Mouse (Mus musculus) forebrain, embryonic 10.5 days (tissue): ENCODE data around the gene Ctrc. TPM values are rescaled to one million over a fixed set of nuclear protein-coding genes. Genes with fewer than 3 reads are reported as not detected.
"Not testable (repeated sequence)": the region's sequence is repeated elsewhere in the genome, so short reads cannot be mapped to it uniquely, and the experiment has no call there.

ENCODE experiments used
- DNase-seq: peaks from one replicate; pipeline ENCODE4 v3.0.0-alpha.2; 2017; ENCODE audit warnings: low spot score; ENCODE audit errors: extremely low spot score
- H3K27ac ChIP-seq: fragments of 300-500 bp; sonication (generic); 2 replicates; pipeline ENCODE4 v1.5.1; 2016; ENCODE audit warnings: mild to moderate bottlenecking
- H3K27me3 ChIP-seq: fragments of 300-500 bp; sonication (generic); 2 replicates; pipeline ENCODE4 v1.6.1; 2016; ENCODE audit warnings: mild to moderate bottlenecking; ENCODE audit not compliant: poor library complexity, severe bottlenecking
- H3K36me3 ChIP-seq: fragments of 300-500 bp; sonication (generic); replicated peaks from 2 replicates; pipeline ENCODE4 v1.6.1; 2016; ENCODE audit warnings: mild to moderate bottlenecking, moderate library complexity
- H3K4me1 ChIP-seq: fragments of 300-500 bp; sonication (generic); 2 replicates; pipeline ENCODE4 v1.6.1; 2016
- H3K4me3 ChIP-seq: fragments of 300-500 bp; sonication (generic); 2 replicates; pipeline ENCODE4 v1.5.1; 2016; ENCODE audit warnings: mild to moderate bottlenecking, moderate library complexity
- H3K9me3 ChIP-seq: fragments of 300-500 bp; sonication (generic); 2 replicates; pipeline ENCODE4 v1.6.1; 2016; ENCODE audit warnings: mild to moderate bottlenecking, moderate library complexity
- WGBS: fragments of 180-500 bp; shearing (Covaris S2); methylation state at CpG from one replicate; pipeline ENCODE4 v1.1.7; 2016; 5-methylcytosine and 5-hydroxymethylcytosine counted together
- polyA plus RNA-seq: library from polyadenylated mRNA; unstranded; fragments of >200 nt; fragmentation: Nextera tagmentation; extraction: Ambion mirVana; gene quantifications from 2 replicates; pipeline ENCODE4 v1.2.1, GENCODE M21; 2016

Ctrc gene
- polyA plus RNA-seq, 1 experiment from 2014 or later, result not detected

- peak within 1 kb of the TSS; percentile 86 for H3K4me3 ChIP-seq
- DNase-seq, result peak; percentile 99
- WGBS, result under 1% methylated on average over 42 of the region's 42 CpGs
- H3K4me1 ChIP-seq, result peaks cover 49% of the 10 kb centered on the region
- peaks cover 19% of the 10 kb centered on the region for H3K36me3 ChIP-seq
- no peaks in the 10 kb centered on the region for H3K9me3 ChIP-seq
- no peaks in the 10 kb centered on the region for H3K27me3 ChIP-seq
- H3K27ac ChIP-seq, result peak within 1 kb of the TSS; percentile 94
Measured at GRCm38 (mm10) chr4:141790524-141790990, 55.6 kb downstream of the Ctrc start, which contains the start of gene Dnajc16. Dnajc16 (minus strand) TSS chr4:141790931.

- peak overlapping the region; percentile 86 for H3K4me3 ChIP-seq
- no peak for DNase-seq
- peaks cover 43% of the 10 kb centered on the region for H3K4me1 ChIP-seq
Measured at GRCm38 (mm10) chr4:141789564-141790218, 56.5 kb downstream of the Ctrc start.

GRCm38 (mm10) chr4:141787462-141787861, 58.7 kb downstream of the Ctrc start:
- Histone ChIP-seq H3K27ac (no peak overlapping the region), H3K9me3 (no peaks in the 10 kb centered on the region), H3K36me3 (peaks cover 50% of the 10 kb centered on the region), H3K27me3 (no peaks in the 10 kb centered on the region), H3K4me1 (peaks cover 22% of the 10 kb centered on the region), H3K4me3 (no peak overlapping the region)
- 94% methylated on average over 7 of the region's 7 CpGs for WGBS
- no peak for DNase-seq

More at GRCm38 (mm10) chr4:141789564-141790218, 56.5 kb downstream of the Ctrc start:
- peaks cover 28% of the 10 kb centered on the region for H3K36me3 ChIP-seq
- peak overlapping the region; percentile 94 for H3K27ac ChIP-seq
- no peaks in the 10 kb centered on the region for H3K9me3 ChIP-seq
- no peaks in the 10 kb centered on the region for H3K27me3 ChIP-seq
- WGBS, result 55% methylated on average over 3 of the region's 3 CpGs

GRCm38 (mm10) chr4:141787046-141787445, 59.1 kb downstream of the Ctrc start:
- H3K27me3 ChIP-seq, result no peaks in the 10 kb centered on the region
- no peak overlapping the region for H3K27ac ChIP-seq
- H3K36me3 ChIP-seq, result peaks cover 54% of the 10 kb centered on the region
- H3K4me3 ChIP-seq, result no peak overlapping the region
- H3K4me1 ChIP-seq, result peaks cover 20% of the 10 kb centered on the region
- H3K9me3 ChIP-seq, result no peaks in the 10 kb centered on the region
- 91% methylated on average over 6 of the region's 6 CpGs for WGBS
- DNase-seq, result no peak

- Histone ChIP-seq H3K4me1 (peaks cover 16% of the 10 kb centered on the region), H3K9me3 (no peaks in the 10 kb centered on the region), H3K27ac (no peak overlapping the region), H3K27me3 (no peaks in the 10 kb centered on the region), H3K4me3 (no peak overlapping the region), H3K36me3 (peaks cover 63% of the 10 kb centered on the region)
- no peak for DNase-seq
- 92% methylated on average over 13 of the region's 13 CpGs for WGBS
Measured at GRCm38 (mm10) chr4:141786141-141786540, 60.0 kb downstream of the Ctrc start.

GRCm38 (mm10) chr4:141784835-141785234, 61.3 kb downstream of the Ctrc start:
- Histone ChIP-seq H3K27me3 (no peaks in the 10 kb centered on the region), H3K4me3 (no peak overlapping the region), H3K9me3 (no peaks in the 10 kb centered on the region), H3K27ac (no peak overlapping the region), H3K36me3 (peaks cover 76% of the 10 kb centered on the region), H3K4me1 (peaks cover 5% of the 10 kb centered on the region)
- WGBS, result 92% methylated on average over 5 of the region's 5 CpGs
- no peak for DNase-seq

- peaks cover 96% of the 10 kb centered on the region for H3K36me3 ChIP-seq
- H3K27ac ChIP-seq, result no peak overlapping the region
- DNase-seq, result no peak
- H3K27me3 ChIP-seq, result no peaks in the 10 kb centered on the region
- 95% methylated on average over 8 of the region's 8 CpGs for WGBS
- no peaks in the 10 kb centered on the region for H3K9me3 ChIP-seq
- no peak overlapping the region for H3K4me3 ChIP-seq
- H3K4me1 ChIP-seq, result no peaks in the 10 kb centered on the region
Measured at GRCm38 (mm10) chr4:141781201-141781985, 64.8 kb downstream of the Ctrc start.

GRCm38 (mm10) chr4:141779828-141780227, 66.3 kb downstream of the Ctrc start:
- Histone ChIP-seq H3K36me3 (peaks cover 99% of the 10 kb centered on the region), H3K27me3 (no peaks in the 10 kb centered on the region), H3K9me3 (no peaks in the 10 kb centered on the region), H3K4me3 (no peak overlapping the region), H3K27ac (no peak overlapping the region), H3K4me1 (no peaks in the 10 kb centered on the region)
- no peak for DNase-seq
- 91% methylated on average over 8 of the region's 8 CpGs for WGBS

- H3K27me3 ChIP-seq, DNase-seq, H3K4me3 ChIP-seq, H3K27ac ChIP-seq, H3K9me3 ChIP-seq, H3K4me1 ChIP-seq: not testable (repeated sequence)
- H3K36me3 ChIP-seq, result peaks cover 98% of the 10 kb centered on the region
- WGBS, result 88% methylated on average over 4 of the region's 4 CpGs
Measured at GRCm38 (mm10) chr4:141773019-141773418, 73.1 kb downstream of the Ctrc start.

- no peak for DNase-seq
- no peaks in the 10 kb centered on the region for H3K9me3 ChIP-seq
- no peaks in the 10 kb centered on the region for H3K27me3 ChIP-seq
- H3K27ac ChIP-seq, result no peak overlapping the region
- peaks cover 99% of the 10 kb centered on the region for H3K36me3 ChIP-seq
- no peak overlapping the region for H3K4me3 ChIP-seq
- no peaks in the 10 kb centered on the region for H3K4me1 ChIP-seq
- WGBS, result 96% methylated on average over 8 of the region's 8 CpGs
Measured at GRCm38 (mm10) chr4:141771823-141772222, 74.3 kb downstream of the Ctrc start.

GRCm38 (mm10) chr4:141769501-141770160, 76.5 kb downstream of the Ctrc start:
- Histone ChIP-seq H3K4me1 (no peaks in the 10 kb centered on the region), H3K36me3 (peaks cover 96% of the 10 kb centered on the region), H3K27ac (no peak overlapping the region), H3K27me3 (no peaks in the 10 kb centered on the region), H3K9me3 (no peaks in the 10 kb centered on the region), H3K4me3 (no peak overlapping the region)
- 95% methylated on average over 8 of the region's 8 CpGs for WGBS
- DNase-seq, result no peak

GRCm38 (mm10) chr4:141767353-141768036, 78.7 kb downstream of the Ctrc start:
- 85% methylated on average over 19 of the region's 19 CpGs for WGBS
- H3K27ac ChIP-seq, result no peak overlapping the region
- no peaks in the 10 kb centered on the region for H3K27me3 ChIP-seq
- H3K9me3 ChIP-seq, result no peaks in the 10 kb centered on the region
- no peaks in the 10 kb centered on the region for H3K4me1 ChIP-seq
- peaks cover 96% of the 10 kb centered on the region for H3K36me3 ChIP-seq
- H3K4me3 ChIP-seq, result no peak overlapping the region
- DNase-seq, result no peak
